Mouse (Mus musculus) central nervous system, embryonic 11.5 days (tissue): ENCODE results near the gene Tyr. TPM values are rescaled to one million over a fixed set of nuclear protein-coding genes. Genes with fewer than 3 reads are reported as not detected.

Source experiments
- polyA plus RNA-seq: library from polyadenylated mRNA; depleted of rRNA; stranded (reverse); fragments of >200 nt; gene quantifications from 2 replicates; pipeline ENCODE4 v1.2.3, GENCODE M21; 2012; rRNA removed

Tyr gene
- polyA plus RNA-seq: 0.20 and 0.21 TPM in 2 replicates

GRCm38 (mm10) chr7:87493412-87493811, at the start of gene Tyr:
TSS of gene Tyr (minus strand) at chr7:87493512.

Other genes starting within 250 kb of the Tyr start
- 1.6 and 4.2 TPM in 2 replicates for gene Nox4, start 247.4 kb downstream of the Tyr start, polyA plus RNA-seq
- 0.11 and 0.13 TPM in 2 replicates for gene Grm5, start 90.7 kb upstream of the Tyr start, polyA plus RNA-seq